Mouse (Mus musculus): ENCODE data around the gene 2200002D01Rik. TPM values are rescaled to one million over a fixed set of nuclear protein-coding genes. Genes with fewer than 3 reads are reported as not detected.

2200002D01Rik gene
- total RNA-seq (2021), result not detected

GRCm38 (mm10) chr7:29248261-29248841, at the start of gene 2200002D01Rik:
TSS of gene 2200002D01Rik (minus strand) at chr7:29248466.
- no peak for DNase-seq (ENCODE audit: low spot score in 2 of 2)
- intact Hi-C loops (cut with DNase I), result loop anchor here (5.0 kb wide), 1 partner anchor 44 kb away; no protein-coding TSS in a partner anchor

- intact Hi-C loops (cut with DNase I), result loop anchor here (5.0 kb wide), 2 partner anchors 165 to 245 kb away; partner anchors contain the start of gene Rasgrp4
- no peak for DNase-seq (ENCODE audit: low spot score in 2 of 2)
Measured at GRCm38 (mm10) chr7:29296998-29297397, 48.7 kb upstream of the 2200002D01Rik start.

DNA sequence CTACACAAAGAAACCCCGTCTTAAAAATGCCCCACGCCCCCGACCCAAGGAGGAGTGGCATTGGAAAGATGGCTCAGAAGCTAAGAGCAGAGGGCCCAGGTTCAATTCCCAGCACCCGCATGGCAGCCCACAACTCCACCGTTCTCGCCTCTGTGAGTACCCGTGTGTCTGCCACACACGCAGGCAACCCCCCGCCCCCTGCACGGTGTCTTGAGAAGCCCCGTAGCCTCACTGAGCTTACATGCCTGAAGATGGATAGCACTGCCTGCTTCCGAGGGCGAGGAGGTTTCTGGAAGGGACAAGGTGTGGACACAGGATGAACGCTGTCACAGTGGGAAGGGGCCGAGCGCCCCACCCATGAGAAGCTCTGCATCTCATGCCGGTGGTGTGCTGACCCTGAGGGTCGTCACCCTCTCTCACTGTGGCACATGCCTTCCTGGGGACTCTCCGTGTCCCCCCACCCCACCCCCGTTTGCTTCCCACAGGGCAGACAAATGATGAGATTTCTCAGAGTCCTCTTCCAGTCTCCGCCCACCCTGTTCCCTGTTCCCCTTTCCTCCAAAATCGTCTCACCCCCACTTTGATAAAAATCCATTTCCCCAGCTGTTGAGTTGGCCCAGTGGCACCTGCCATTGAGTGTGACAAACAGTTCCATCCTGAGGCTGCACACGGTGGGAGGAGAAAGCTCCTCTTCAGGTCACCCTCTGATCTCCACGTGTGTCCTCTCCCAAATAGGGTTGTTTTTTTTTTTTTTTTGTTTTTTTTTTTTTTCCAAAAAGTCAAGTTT, 47.8 kb upstream of the 2200002D01Rik start:
- DNase-seq (ENCODE audit: low spot score in 2 of 2), result no peak
- intact Hi-C loops (cut with DNase I), result loop anchor here (5.0 kb wide), 2 partner anchors 164 to 244 kb away; partner anchors contain the start of gene Rasgrp4

GRCm38 (mm10) chr7:29294111-29294761, 46.0 kb upstream of the 2200002D01Rik start:
- no peak for DNase-seq (ENCODE audit: low spot score in 2 of 2)
- intact Hi-C loops (cut with DNase I), result loop anchor here (5.0 kb wide), 1 partner anchor 47 kb away; the partner anchor contains the start of gene 2200002D01Rik

DNA sequence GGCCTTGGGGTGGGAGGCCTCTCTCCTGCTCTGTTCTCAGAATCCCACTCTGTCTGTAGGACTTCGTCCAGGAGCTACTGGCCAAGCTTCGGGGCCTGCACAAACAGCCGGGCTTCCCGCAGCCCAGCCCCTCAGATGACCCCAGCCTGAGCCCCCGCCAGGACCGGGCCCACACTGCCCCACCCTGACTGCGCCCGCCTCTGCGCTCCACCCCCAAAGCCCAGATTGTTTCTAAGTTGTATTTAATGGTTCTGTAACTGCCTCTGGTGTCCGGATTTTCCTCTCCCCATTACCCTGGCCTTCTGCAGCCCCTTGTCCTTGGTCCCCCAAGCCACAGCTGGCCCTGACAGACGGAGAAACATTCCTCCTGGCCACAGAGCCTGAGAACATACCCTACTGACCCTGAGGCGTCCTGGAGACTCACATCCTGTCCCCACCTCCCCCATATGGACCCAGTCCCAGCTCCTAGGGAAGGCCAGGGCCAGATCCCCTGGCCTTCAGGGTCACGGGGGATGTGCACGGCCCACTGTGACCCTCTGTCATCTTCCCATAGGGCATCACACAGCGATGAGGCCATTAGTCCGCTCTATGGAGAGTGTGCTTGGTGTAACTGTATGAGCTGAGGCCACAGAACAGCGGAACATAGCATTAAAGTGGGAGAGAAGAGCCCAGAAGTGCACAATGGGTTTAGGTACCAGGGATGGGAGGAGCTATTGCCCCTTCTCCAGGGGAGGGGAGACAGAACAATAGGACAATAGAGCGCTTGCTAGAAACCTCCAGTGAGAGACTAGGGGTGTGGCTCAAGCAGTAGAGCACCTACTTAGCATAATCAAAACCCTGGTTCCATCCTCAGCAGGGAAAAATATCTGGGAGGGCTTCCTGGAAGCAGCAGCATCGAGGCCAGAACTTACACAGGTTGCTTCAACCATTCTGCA, 45.1 kb upstream of the 2200002D01Rik start:
- intact Hi-C loops (cut with DNase I), result loop anchor here (5.0 kb wide), 1 partner anchor 46 kb away; the partner anchor contains the start of gene 2200002D01Rik
- no peak for DNase-seq (ENCODE audit: low spot score in 2 of 2)

DNA sequence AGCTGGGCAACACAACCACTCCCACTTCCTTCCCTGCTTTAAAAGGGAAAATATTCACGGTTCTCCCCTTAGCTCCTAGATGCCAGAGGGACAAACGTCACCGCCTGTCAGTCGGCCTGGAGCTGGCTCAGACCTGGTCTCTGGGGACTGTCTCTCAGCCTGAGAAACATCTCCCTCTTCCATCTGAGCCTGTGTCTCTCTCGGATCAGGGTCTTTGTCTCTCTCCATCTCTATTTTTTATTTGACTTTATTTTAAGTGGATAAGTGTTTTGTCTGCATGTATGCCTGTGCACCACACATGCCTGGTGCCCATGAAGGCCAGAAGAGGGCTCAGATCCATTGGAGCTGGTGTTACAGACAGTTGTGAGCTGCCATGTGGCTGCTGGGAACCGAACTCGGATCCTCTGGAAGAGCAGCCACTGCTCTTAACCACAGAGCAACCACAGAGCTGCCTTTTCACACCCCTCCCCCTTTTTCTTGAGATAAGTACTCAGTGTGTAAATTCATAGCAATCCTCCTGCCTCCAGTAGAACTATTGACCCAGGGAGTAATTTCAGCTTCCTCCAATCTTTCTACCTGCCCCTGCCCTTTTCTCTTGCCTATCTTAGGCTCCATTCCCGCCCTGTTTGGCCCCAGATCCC, 44.3 kb upstream of the 2200002D01Rik start:
- intact Hi-C loops (cut with DNase I), result loop anchor here (5.0 kb wide), 1 partner anchor 45 kb away; the partner anchor contains the start of gene 2200002D01Rik
- no peak for DNase-seq (ENCODE audit: low spot score in 2 of 2)

DNA sequence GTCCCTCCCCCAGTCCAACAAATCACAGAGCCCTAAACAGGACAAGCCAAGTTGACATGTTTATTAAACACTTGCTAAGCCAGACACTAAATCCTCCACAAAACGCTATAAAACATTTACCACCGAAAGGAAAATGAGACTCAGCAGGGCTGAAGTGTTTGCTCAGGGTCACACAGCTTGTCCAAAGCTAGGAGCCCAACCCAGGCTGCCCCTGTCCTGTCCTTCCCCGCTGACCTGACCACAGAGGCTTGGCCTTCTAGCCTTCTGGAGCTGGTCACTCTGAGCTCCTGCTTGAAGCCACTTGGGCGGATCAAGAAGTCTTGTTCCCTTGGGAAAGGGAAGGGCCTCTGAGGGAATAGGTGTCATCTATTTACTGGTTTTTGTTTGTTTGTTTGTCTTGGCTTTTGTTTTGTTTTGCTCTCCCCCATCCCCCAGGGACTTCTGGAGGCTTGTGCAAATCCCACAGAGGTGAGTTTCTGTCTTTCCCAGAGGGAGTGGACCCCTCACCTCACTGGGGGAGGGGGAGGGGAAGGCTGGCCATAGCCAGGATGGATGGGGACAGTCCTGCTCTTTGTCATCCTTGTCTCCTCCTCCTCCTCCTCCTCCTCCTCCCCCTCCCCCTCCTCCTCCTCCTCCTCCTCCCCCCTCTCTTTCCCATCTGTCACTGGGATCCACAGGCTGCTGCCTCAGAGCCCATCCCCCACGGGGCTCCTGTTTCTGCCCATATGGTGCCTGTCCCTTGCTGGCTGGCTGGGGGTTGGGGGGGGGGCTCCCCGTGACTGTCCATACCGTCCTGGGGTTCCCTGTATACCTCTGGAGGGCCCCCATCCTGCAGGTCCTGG, 43.6 kb upstream of the 2200002D01Rik start:
- no peak for DNase-seq (ENCODE audit: low spot score in 2 of 2)
- intact Hi-C loops (cut with DNase I), result loop anchor here (5.0 kb wide), 1 partner anchor 45 kb away; the partner anchor contains the start of gene 2200002D01Rik

DNA sequence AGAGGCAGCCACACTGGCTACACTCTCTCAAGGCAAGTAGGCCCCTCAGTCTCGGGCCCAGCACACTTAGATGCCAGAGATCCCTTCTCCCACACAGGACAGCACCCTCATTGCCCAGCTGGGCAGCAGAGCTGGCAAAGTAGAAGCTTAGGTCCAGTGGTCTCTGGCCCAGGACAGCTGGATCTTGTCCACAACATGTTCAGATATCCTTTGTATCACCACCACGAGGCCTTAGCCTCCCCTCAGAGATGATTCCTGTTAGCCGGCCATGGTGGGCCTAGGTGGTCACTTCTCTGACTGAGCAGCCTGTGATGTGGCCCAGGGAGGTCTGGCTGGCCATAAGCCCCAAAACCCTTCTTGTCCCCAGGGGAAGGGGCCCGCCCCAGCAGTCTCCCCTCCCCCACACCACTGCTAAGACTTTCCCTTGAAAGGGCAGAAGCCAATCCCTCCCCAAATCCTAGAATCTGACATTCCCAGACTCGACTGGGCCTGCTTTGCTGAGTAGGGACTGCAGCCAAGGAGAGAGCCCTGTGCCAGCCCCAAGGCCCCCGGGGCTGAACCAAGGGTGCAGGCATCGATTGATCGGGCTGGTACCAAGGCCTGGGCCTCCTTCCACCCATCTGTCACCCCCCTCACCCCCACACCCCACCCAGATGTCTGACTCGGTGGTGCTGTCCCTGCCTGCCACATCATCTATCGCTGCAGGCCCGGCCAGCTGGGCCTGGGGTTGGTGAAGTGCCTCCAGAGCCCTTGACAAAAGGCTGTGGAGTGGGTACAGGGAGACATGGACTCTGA, 42.6 kb upstream of the 2200002D01Rik start:
- DNase-seq (ENCODE audit: low spot score in 2 of 2), result no peak
- intact Hi-C loops (cut with DNase I), result loop anchor here (5.0 kb wide), 1 partner anchor 44 kb away; the partner anchor contains the start of gene 2200002D01Rik

GRCm38 (mm10) chr7:29289856-29290255, 41.6 kb upstream of the 2200002D01Rik start:
- no peak for DNase-seq (ENCODE audit: low spot score in 2 of 2)
- intact Hi-C loops (cut with DNase I), result loop anchor here (5.0 kb wide), 1 partner anchor 43 kb away; the partner anchor contains the start of gene 2200002D01Rik

GRCm38 (mm10) chr7:29288942-29289638, 40.8 kb upstream of the 2200002D01Rik start, which contains the start of gene Ppp1r14a:
TSS of gene Ppp1r14a (plus strand) at chr7:29289308.
- intact Hi-C loops (cut with DNase I), result no loop called here
- DNase-seq (ENCODE audit: low spot score in 2 of 2), result no peak

DNA sequence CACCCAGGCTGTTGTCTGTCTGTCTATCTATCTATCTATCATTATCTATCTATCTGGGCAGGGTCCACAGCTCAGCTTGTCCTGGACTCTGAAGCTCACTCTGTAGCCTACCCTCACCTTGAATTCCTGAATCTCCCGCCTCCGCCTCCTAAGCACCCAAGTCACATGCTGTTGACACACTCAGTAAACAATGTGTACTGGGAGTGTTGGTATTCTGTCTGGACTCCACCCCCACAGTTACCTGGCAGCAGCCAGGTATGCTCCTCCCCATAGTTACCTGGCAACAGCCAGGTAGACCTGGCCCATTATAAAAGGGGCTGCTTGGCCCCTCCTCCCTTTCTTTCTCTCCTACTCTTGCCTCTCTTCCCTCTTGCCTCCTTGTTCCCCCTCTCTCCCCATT, 39.8 kb upstream of the 2200002D01Rik start:
- intact Hi-C loops (cut with DNase I), result no loop called here

GRCm38 (mm10) chr7:29287481-29287880, 39.2 kb upstream of the 2200002D01Rik start:
- DNase-seq (ENCODE audit: low spot score in 2 of 2), result no peak
- intact Hi-C loops (cut with DNase I), result no loop called here

More for the DNA sequence above, 39.8 kb upstream of the 2200002D01Rik start:
- no peak for DNase-seq (ENCODE audit: low spot score in 2 of 2)

DNA sequence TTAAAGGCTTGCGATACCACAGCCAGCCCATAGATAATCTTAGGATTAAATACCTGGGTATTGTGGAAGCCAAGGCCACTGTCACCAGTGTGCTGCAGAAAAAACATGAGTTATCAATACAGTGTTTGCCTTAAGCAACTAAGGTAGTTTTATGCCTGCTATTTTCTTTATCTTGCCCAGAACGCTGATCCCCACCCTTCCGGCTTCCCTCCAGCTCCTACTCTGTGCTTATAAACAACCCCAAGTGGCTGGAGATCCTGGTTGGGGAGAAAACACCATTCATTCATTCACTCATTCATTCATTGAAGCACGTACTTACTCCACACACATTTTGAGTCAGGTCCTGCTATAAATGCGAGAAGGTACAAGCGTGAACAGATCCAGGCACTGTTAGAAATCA, 36.3 kb upstream of the 2200002D01Rik start:
- DNase-seq (ENCODE audit: low spot score in 2 of 2), result no peak
- intact Hi-C loops (cut with DNase I), result no loop called here

DNA sequence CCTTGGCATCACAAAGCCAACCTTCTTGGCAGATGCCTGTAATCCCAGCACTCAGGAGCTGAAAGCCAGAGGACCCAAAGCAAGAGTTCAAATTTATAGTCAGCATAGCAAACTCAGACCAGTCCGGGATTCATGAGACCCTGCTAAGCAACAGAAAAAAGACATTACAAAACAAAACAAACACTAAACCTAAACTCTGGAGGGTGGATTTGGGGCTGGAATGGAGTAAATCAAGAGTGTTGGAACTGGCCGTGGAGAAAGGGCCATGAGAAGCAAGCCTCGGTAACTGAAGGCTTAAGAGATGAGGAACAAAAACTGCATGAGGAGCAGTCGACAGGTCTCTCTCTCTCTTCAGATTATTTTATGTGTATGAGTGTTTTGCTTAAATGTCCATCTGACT, 35.6 kb upstream of the 2200002D01Rik start:
- DNase-seq (ENCODE audit: low spot score in 2 of 2), result no peak
- intact Hi-C loops (cut with DNase I), result no loop called here

- no peak for DNase-seq (ENCODE audit: low spot score in 2 of 2)
- intact Hi-C loops (cut with DNase I), result no loop called here
Measured at GRCm38 (mm10) chr7:29282074-29282554, 33.8 kb upstream of the 2200002D01Rik start.
